Mouse (Mus musculus) 3134 (cell line): ENCODE results near the gene Smim13.
A peak's percentile ranks its signal among the peaks of the same experiment; 100 is the strongest.
"Not testable (repeated sequence)": the region's sequence is repeated elsewhere in the genome, so short reads cannot be mapped to it uniquely, and the experiment has no call there.

Experiments used
- DNase-seq: peaks from one replicate; pipeline ENCODE4 v3.0.0-alpha.2; 2011; ENCODE audit warnings: low spot score; ENCODE audit not compliant: insufficient read length; ENCODE audit errors: extremely low read depth

Gene Smim13

GRCm38 (mm10) chr13:41249538-41250317 is at the start of gene Smim13:
TSS of gene Smim13 (plus strand) at chr13:41249844.
- peak; percentile 97 for DNase-seq

GRCm38 (mm10) chr13:41200861-41201260 is 48.8 kb upstream of the Smim13 start:
- no peak for DNase-seq

- no peak for DNase-seq
These were observed 46.4 kb upstream of the Smim13 start for GRCm38 (mm10) chr13:41203289-41203688.

- no peak for DNase-seq
These were observed 46.0 kb upstream of the Smim13 start for GRCm38 (mm10) chr13:41203691-41204090.

- not testable (repeated sequence) for DNase-seq
These were observed 44.1 kb upstream of the Smim13 start for GRCm38 (mm10) chr13:41205568-41205967.

GRCm38 (mm10) chr13:41206241-41206640 is 43.4 kb upstream of the Smim13 start:
- no peak for DNase-seq

- DNase-seq: no peak
These were observed 38.4 kb upstream of the Smim13 start for GRCm38 (mm10) chr13:41211276-41211675.

- no peak for DNase-seq
These were observed 36.9 kb upstream of the Smim13 start for GRCm38 (mm10) chr13:41212558-41213322.

GRCm38 (mm10) chr13:41215669-41216068 is 34.0 kb upstream of the Smim13 start:
- DNase-seq: no peak

- no peak for DNase-seq
These were observed 33.4 kb upstream of the Smim13 start for GRCm38 (mm10) chr13:41216236-41216635.

GRCm38 (mm10) chr13:41219056-41219455 is 30.6 kb upstream of the Smim13 start:
- no peak for DNase-seq

- DNase-seq: no peak
These were observed 29.8 kb upstream of the Smim13 start for GRCm38 (mm10) chr13:41219687-41220303.

GRCm38 (mm10) chr13:41220304-41220834 is 29.3 kb upstream of the Smim13 start, which contains the start of gene Elovl2:
TSS of gene Elovl2 (minus strand) at chr13:41220405.
- DNase-seq: no peak

GRCm38 (mm10) chr13:41226513-41226912 is 23.1 kb upstream of the Smim13 start:
- DNase-seq: no peak

- DNase-seq: no peak
These were observed 21.6 kb upstream of the Smim13 start for GRCm38 (mm10) chr13:41228060-41228459.

GRCm38 (mm10) chr13:41230256-41230655 is 19.4 kb upstream of the Smim13 start:
- no peak for DNase-seq

- no peak for DNase-seq
These were observed 18.2 kb upstream of the Smim13 start for GRCm38 (mm10) chr13:41231389-41231983.

GRCm38 (mm10) chr13:41232209-41232608 is 17.4 kb upstream of the Smim13 start:
- DNase-seq: no peak

GRCm38 (mm10) chr13:41233241-41233640 is 16.4 kb upstream of the Smim13 start:
- no peak for DNase-seq

- DNase-seq: no peak
These were observed 14.5 kb upstream of the Smim13 start for GRCm38 (mm10) chr13:41235181-41235580.
